Mouse (Mus musculus): ENCODE results near the gene C1qb. TPM values are rescaled to one million over a fixed set of nuclear protein-coding genes. Genes with fewer than 3 reads are reported as not detected.

C1qb gene
- total and polyA plus RNA-seq, 2 experiments from 2014 or later: 60.0 to 64.3 TPM

GRCm38 (mm10) chr4:136838462-136838861 is 47.5 kb downstream of the C1qb start:
- Histone ChIP-seq H3K36me3 (ENCODE audit: insufficient read depth, low read length) (no peaks in the 10 kb centered on the region), H3K4me1 (ENCODE audit: insufficient read depth, low read length) (peaks cover 14% of the 10 kb centered on the region), H3K9ac (replicated peaks; ENCODE audit: low read length, poor library complexity, severe bottlenecking) (no peak overlapping the region), H3K4me3 (ENCODE audit: low read depth, low read length) (no peak overlapping the region), H3K27me3 (ENCODE audit: insufficient read depth, low read length) (no peaks in the 10 kb centered on the region), H3K9me3 (ENCODE audit: low read length) (no peaks in the 10 kb centered on the region), H3K4me2 (ENCODE audit: low read depth, low read length, poor library complexity, severe bottlenecking) (no peak overlapping the region), H3K27ac (ENCODE audit: low read depth, low read length) (no peak overlapping the region)
- no peak for TF ChIP-seq CTCF (IDR thresholded peaks at IDR 0.05)
- no peak for ATAC-seq (ENCODE audit: low FRiP score)
- WGBS: 51% methylated on average over 9 of the region's 9 CpGs
- DNase-seq (ENCODE audit: low spot score): no peak

GRCm38 (mm10) chr4:136838026-136838425 is 48.0 kb downstream of the C1qb start:
- ATAC-seq (ENCODE audit: low FRiP score) (no peak), DNase-seq (ENCODE audit: low spot score) (no peak)
- Histone ChIP-seq H3K4me3 (ENCODE audit: low read depth, low read length) (no peak overlapping the region), H3K4me2 (ENCODE audit: low read depth, low read length, poor library complexity, severe bottlenecking) (no peak overlapping the region), H3K4me1 (ENCODE audit: insufficient read depth, low read length) (peaks cover 18% of the 10 kb centered on the region), H3K27me3 (ENCODE audit: insufficient read depth, low read length) (no peaks in the 10 kb centered on the region), H3K9me3 (ENCODE audit: low read length) (no peaks in the 10 kb centered on the region), H3K27ac (ENCODE audit: low read depth, low read length) (no peak overlapping the region), H3K36me3 (ENCODE audit: insufficient read depth, low read length) (no peaks in the 10 kb centered on the region), H3K9ac (replicated peaks; ENCODE audit: low read length, poor library complexity, severe bottlenecking) (no peak overlapping the region)
- no peak for TF ChIP-seq CTCF (IDR thresholded peaks at IDR 0.05)
- WGBS: 59% methylated on average over 9 of the region's 9 CpGs

- DNase-seq (ENCODE audit: low spot score): peak; percentile 83
- Histone ChIP-seq H3K27ac (ENCODE audit: low read depth, low read length) (peak overlapping the region; percentile 99), H3K27me3 (ENCODE audit: insufficient read depth, low read length) (no peaks in the 10 kb centered on the region), H3K4me2 (ENCODE audit: low read depth, low read length, poor library complexity, severe bottlenecking) (peak overlapping the region; percentile 92), H3K9me3 (ENCODE audit: low read length) (no peaks in the 10 kb centered on the region), H3K36me3 (ENCODE audit: insufficient read depth, low read length) (no peaks in the 10 kb centered on the region), H3K9ac (replicated peaks; ENCODE audit: low read length, poor library complexity, severe bottlenecking) (peak overlapping the region; percentile 90), H3K4me3 (ENCODE audit: low read depth, low read length) (peak overlapping the region; percentile 85), H3K4me1 (ENCODE audit: insufficient read depth, low read length) (peaks cover 20% of the 10 kb centered on the region)
- no peak for TF ChIP-seq CTCF (IDR thresholded peaks at IDR 0.05)
- ATAC-seq (ENCODE audit: low FRiP score): peak; percentile 62
- 1% methylated on average over 20 of the region's 27 CpGs for WGBS
Observed at GRCm38 (mm10) chr4:136836387-136836931, 49.5 kb downstream of the C1qb start.

- H3K27me3 ChIP-seq (ENCODE audit: insufficient read depth, low read length): no peaks in the 10 kb centered on the region
- peak within 1 kb of the TSS; percentile 92 for H3K4me2 ChIP-seq (ENCODE audit: low read depth, low read length, poor library complexity, severe bottlenecking)
- H3K36me3 ChIP-seq (ENCODE audit: insufficient read depth, low read length): no peaks in the 10 kb centered on the region
- no peaks in the 10 kb centered on the region for H3K9me3 ChIP-seq (ENCODE audit: low read length)
- ATAC-seq (ENCODE audit: low FRiP score) (peak; percentile 82), DNase-seq (ENCODE audit: low spot score) (peak; percentile 83)
- peak within 1 kb of the TSS; percentile 90 for H3K9ac ChIP-seq (replicated peaks; ENCODE audit: low read length, poor library complexity, severe bottlenecking)
- H3K4me1 ChIP-seq (ENCODE audit: insufficient read depth, low read length): peaks cover 20% of the 10 kb centered on the region
- TF ChIP-seq CTCF (IDR thresholded peaks at IDR 0.05): no peak
- H3K4me3 ChIP-seq (ENCODE audit: low read depth, low read length): peak within 1 kb of the TSS; percentile 85
- H3K27ac ChIP-seq (ENCODE audit: low read depth, low read length): peak within 1 kb of the TSS; percentile 99
- WGBS: under 1% methylated on average over 58 of the region's 88 CpGs
Observed at GRCm38 (mm10) chr4:136835621-136836386, 50.2 kb downstream of the C1qb start, which contains the start of gene Ephb2. Gene Ephb2 (minus strand): TSS chr4:136835988.

GRCm38 (mm10) chr4:136834815-136835620 is 51.0 kb downstream of the C1qb start:
- Histone ChIP-seq H3K36me3 (ENCODE audit: insufficient read depth, low read length) (no peaks in the 10 kb centered on the region), H3K4me2 (ENCODE audit: low read depth, low read length, poor library complexity, severe bottlenecking) (peak overlapping the region; percentile 92), H3K9me3 (ENCODE audit: low read length) (no peaks in the 10 kb centered on the region), H3K27me3 (ENCODE audit: insufficient read depth, low read length) (no peaks in the 10 kb centered on the region), H3K4me3 (ENCODE audit: low read depth, low read length) (peak overlapping the region; percentile 85), H3K4me1 (ENCODE audit: insufficient read depth, low read length) (peaks cover 21% of the 10 kb centered on the region), H3K27ac (ENCODE audit: low read depth, low read length) (peak overlapping the region; percentile 99), H3K9ac (replicated peaks; ENCODE audit: low read length, poor library complexity, severe bottlenecking) (peak overlapping the region; percentile 90)
- peak; percentile 39 for ATAC-seq (ENCODE audit: low FRiP score)
- WGBS: 1% methylated on average over 59 of the region's 76 CpGs
- TF ChIP-seq CTCF (IDR thresholded peaks at IDR 0.05): no peak
- no peak for DNase-seq (ENCODE audit: low spot score)
